Comparison of ENCODE assay signal across 21 mouse cellular contexts in genomic region chr2:106873166-106873565, GRCm38 (mm10).
"Had no signal": no experiment of that assay in that cellular context is flagged by ENCODE, and none has a peak within 500 bp of the region (broad histone marks: within the 10 kb centered on the region; RNA-seq: fewer than 3 reads in every experiment).

No protein-coding gene starts in this region.

- DNase-seq: kidney, adult 2 months; kidney, postnatal 25 days; layer of hippocampus, adult 9-11 months; liver, postnatal 0 days; lung, embryonic 14.5 days; retina, postnatal 1 day; right cerebral cortex, postnatal 25 days; spleen, adult 18-20 months; thymus, postnatal 25 days had no signal

- H3K27ac ChIP-seq: kidney, postnatal 0 days; layer of hippocampus, adult 2 months; limb, embryonic 12.5 days; limb, embryonic 15.5 days; liver, embryonic 14.5 days; macrophage; midbrain, embryonic 12.5 days; midbrain, embryonic 15.5 days; stomach, embryonic 15.5 days had no signal

- H3K27me3 ChIP-seq: limb, embryonic 12.5 days; limb, embryonic 15.5 days; midbrain, embryonic 12.5 days; midbrain, embryonic 15.5 days; stomach, embryonic 15.5 days had no signal

- H3K4me2 ChIP-seq: limb, embryonic 12.5 days; limb, embryonic 15.5 days; liver, embryonic 11.5 days; lung, embryonic 14.5 days; midbrain, embryonic 12.5 days; midbrain, embryonic 15.5 days; stomach, embryonic 15.5 days had no signal

- ATAC-seq: intestine, postnatal 0 days; liver, postnatal 0 days; lung, postnatal 0 days; midbrain, embryonic 15.5 days had no signal

- H3K9me3 ChIP-seq: limb, embryonic 12.5 days; limb, embryonic 15.5 days; midbrain, embryonic 12.5 days; midbrain, embryonic 15.5 days; stomach, embryonic 15.5 days had no signal

- H3K9ac ChIP-seq: limb, embryonic 12.5 days; limb, embryonic 15.5 days; liver, embryonic 14.5 days; liver, postnatal 0 days; lung, embryonic 14.5 days; midbrain, embryonic 12.5 days; midbrain, embryonic 15.5 days; stomach, embryonic 15.5 days had no signal

- H3K4me1 ChIP-seq: limb, embryonic 12.5 days; limb, embryonic 15.5 days; midbrain, embryonic 12.5 days; midbrain, embryonic 15.5 days; stomach, embryonic 15.5 days had no signal

- H3K4me3 ChIP-seq: layer of hippocampus, adult 2 months; limb, embryonic 12.5 days; limb, embryonic 15.5 days; midbrain, embryonic 12.5 days; midbrain, embryonic 15.5 days; stomach, embryonic 15.5 days had no signal

- H3K36me3 ChIP-seq: midbrain, embryonic 15.5 days; stomach, embryonic 15.5 days had no signal
